Mouse (Mus musculus): ENCODE measurements around the gene Pex11b. TPM values are rescaled to one million over a fixed set of nuclear protein-coding genes. Genes with fewer than 3 reads are reported as not detected.
A peak's percentile ranks its signal among the peaks of the same experiment; 100 is the strongest.

The Pex11b gene
- 10 to 100 TPM; 49.2 to 49.7 TPM for total RNA-seq (2021)
- long read RNA-seq, experiment 1, transcript Pex11b-206 (4 exons, 1,017 nt), result minor isoform, 8 of 92 reads
- long read RNA-seq, experiment 1, transcript Pex11b-201 (5 exons, 1,122 nt), result minor isoform, 6 of 92 reads
- long read RNA-seq, experiment 1, transcript Pex11b-202 (4 exons, 2,424 nt), result major isoform, 61 of 92 reads
- long read RNA-seq, experiment 1, partial matches to known transcripts, result 12 of 92 reads
- long read RNA-seq, experiment 1, other reads (novel, unspliced or antisense), result 3 of 92 reads
- long read RNA-seq, experiment 2, transcript Pex11b-201 (5 exons, 1,122 nt), result minor isoform, 6 of 70 reads
- long read RNA-seq, experiment 2, transcript Pex11b-202 (4 exons, 2,424 nt), result major isoform, 48 of 70 reads
- long read RNA-seq, experiment 2, partial matches to known transcripts, result 9 of 70 reads
- long read RNA-seq, experiment 2, other reads (novel, unspliced or antisense), result 2 of 70 reads

DNA sequence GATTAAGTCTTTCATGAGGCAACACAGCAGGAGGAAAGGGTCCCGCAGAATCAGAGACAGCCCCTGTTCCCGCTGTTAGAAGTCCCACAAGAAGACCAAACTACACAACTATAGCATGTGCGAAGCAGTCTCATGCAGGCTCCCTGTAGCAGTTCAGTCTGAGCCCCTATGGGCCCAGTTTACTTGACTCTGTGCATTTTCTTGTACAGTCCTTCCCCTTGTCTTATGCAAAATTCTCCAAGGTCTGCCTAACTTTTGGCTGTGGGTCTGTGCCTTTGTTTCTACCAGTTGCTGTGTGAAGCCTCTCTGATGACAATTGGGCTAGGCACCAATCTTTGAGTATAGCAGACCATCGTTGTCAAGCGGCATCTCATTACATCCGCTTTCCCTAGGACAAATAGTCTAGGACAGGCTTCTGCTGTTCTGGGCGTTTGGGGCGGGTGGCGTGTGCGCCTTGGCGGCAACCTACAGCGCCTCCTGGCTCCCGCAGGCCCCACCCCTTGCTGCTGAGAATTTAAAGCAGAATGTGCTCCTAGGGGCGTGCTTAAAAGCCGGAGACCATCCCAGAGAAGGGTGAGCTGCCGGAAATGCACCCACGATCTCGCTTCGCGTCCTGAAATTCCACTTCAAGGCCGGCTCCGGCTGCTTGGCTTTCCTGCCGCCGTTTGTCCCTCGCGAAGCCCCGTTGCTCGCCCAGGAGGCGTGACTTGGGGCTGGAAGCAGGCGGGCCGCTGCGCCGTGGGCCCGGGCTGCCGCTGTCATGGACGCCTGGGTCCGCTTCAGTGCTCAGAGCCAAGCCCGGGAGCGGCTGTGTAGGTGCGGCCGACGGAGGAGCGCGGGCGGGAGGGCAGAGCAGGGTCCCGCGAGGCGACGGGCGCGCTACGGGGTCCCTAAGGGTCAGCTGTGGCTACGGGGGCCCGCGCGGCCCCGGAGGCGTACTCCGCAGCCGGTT is at the start of gene Pex11b, which contains the start of gene Gm42957:
Gene Pex11b, plus strand, starts transcription at position 449 of the 952 bp plus-strand sequence.
Gene Gm42957, plus strand, starts transcription at position 547 of the 952 bp plus-strand sequence.
- intact Hi-C loops (cut with DNase I), result loop anchor here (5.0 kb wide), 1 partner anchor 88 kb away; no protein-coding TSS in a partner anchor
- peak; percentile 72 to 89 for DNase-seq (ENCODE audit: low spot score in 2 of 2)

DNA sequence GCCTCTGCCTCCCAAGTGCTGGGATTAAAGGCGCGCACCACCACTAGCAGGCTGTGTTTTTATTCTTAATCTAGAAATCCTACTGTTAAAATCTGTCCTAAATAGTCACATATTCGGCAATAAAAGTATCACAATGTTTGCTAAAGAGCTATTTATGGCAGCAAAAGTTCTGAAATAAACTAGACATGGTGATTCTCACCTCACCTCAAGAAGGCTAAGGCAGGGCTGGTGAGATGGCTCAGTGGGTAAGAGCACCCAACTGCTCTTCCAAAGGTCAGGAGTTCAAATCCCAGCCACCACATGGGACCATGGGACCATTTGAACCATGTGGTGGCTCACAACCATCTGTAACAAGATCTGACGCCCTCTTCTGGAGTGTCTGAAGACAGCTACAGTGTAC is 44.5 kb upstream of the Pex11b start:
- no peak for DNase-seq (ENCODE audit: low spot score in 2 of 2)
- intact Hi-C loops (cut with DNase I), result no loop called here

DNA sequence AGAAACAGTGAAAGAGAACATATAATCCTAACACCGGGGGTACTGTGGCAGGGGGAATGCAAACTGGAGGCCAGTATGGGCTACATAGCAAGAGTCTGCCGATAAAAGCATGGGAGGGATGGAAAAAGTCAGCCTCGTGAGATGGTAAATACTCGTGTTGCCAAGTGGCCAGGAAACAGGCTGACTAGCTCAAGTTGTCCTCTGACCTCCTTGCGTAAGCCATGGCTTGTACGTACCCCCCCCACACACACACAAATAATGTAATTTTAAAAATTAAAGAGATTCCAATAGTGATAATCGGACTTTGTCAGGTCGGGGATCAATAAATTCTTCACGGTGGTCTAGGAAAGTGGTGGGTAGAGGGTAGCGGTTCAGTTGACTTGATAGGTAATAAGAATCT is 41.8 kb upstream of the Pex11b start:
- intact Hi-C loops (cut with DNase I), result no loop called here
- no peak for DNase-seq (ENCODE audit: low spot score in 2 of 2)

DNA sequence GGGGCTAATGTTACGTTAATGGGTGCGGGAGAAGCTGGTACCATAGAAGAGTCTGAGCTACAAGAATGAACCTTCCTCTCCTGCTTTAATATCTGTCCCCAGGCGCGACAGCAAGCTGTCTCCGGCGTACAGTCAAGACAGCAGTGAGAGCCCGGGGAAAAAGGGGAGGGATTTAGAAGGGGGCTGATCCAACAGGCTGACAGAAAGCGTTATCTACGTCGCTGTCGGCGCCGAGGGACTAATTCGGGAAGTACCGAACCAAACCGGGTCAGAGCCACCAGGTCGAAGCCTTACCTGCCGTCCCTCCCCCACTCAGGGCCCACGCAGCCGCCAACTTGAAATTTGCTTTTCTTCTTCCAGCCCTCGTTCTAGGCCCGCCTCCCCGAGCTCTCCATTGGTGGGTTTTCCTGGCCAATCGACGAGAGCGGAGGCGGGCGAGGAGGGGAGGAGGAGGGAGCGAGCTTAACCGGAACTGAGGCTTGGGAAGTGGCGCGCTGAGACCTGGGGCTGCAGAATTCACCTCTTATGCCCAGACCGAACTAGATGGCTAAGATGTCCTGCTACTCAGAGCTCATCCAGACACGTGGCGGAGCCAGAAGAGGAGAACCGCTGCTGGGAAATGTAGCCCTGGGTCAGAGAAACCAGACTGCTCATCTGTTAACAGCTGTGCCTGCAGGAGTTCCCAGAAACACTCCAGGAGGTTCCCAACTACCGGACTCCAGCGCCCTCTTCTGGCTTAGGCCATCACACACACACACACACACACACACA is 41.2 kb upstream of the Pex11b start, which contains the start of gene Polr3gl:
Gene Polr3gl, minus strand, starts transcription at position 392 of the 771 bp plus-strand sequence.
- intact Hi-C loops (cut with DNase I), result no loop called here
- DNase-seq (ENCODE audit: low spot score in 2 of 2), result peak; percentile 93 to 95

DNA sequence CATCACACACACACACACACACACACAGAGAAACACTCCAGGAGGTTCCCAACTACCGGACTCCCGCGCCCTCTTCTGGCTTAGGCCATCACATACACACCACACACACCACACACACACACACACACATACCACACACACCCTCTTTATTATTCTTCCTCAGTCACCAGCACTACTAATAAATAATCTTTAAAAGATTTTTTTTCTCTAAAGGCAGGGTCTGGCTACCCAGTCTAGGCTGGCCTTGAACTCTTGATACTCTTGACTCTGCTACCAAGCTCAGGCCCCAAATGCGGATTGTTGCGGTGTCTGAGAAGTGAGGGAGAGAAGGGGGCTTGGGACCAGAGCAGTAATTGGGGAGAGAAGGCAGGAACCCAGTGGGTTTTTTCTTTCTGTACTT is 40.3 kb upstream of the Pex11b start:
- DNase-seq (ENCODE audit: low spot score in 2 of 2), result no peak
- intact Hi-C loops (cut with DNase I), result no loop called here

DNA sequence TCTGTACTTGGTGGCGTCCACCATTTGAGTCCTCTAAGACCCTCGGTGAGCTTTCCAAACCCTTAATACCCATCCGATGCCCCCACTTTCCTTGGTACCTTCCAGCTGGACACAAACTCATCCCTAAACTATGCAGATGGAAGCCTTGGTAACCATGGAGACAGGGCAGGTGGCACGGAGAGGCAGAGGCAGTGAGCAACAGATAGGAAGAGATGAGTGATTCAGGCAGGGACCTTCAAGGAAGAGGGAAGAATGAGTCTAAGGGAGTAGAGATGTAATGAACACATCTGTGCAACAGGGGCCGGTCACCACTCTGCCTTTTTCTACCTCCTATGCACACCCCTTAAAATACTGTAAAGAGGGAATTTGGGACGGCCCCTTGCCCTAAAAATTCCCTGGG is 39.5 kb upstream of the Pex11b start:
- intact Hi-C loops (cut with DNase I), result no loop called here
- DNase-seq (ENCODE audit: low spot score in 2 of 2), result peak; percentile 54 to 81

DNA sequence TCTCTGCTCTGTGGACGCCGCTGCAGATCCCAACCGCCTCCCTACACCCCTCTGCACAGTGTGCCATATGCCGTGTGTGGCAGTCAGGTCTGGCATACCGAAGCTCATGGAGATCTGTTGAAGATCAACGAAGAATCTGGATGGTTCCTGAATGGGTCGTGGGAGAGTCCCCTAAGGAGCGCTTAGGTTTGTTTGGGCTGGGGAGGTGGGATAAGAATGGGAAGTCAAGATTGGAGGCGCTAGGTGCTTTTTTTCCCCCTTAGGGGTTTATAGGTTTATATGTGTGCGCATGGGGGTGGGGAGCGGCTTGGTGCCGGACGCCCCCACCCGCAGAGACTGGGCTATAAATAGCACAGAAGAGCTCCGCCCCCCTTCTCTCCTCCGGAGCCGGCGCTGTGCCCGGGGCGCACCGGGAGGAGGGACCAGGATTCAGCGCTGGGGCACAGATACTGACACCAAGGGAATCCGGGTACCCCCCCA is 38.9 kb upstream of the Pex11b start, which contains the start of gene Ankrd34a:
Gene Ankrd34a, plus strand, starts transcription at position 409 of the 480 bp plus-strand sequence.
- intact Hi-C loops (cut with DNase I), result no loop called here
- peak; percentile 76 to 86 for DNase-seq (ENCODE audit: low spot score in 2 of 2)

DNA sequence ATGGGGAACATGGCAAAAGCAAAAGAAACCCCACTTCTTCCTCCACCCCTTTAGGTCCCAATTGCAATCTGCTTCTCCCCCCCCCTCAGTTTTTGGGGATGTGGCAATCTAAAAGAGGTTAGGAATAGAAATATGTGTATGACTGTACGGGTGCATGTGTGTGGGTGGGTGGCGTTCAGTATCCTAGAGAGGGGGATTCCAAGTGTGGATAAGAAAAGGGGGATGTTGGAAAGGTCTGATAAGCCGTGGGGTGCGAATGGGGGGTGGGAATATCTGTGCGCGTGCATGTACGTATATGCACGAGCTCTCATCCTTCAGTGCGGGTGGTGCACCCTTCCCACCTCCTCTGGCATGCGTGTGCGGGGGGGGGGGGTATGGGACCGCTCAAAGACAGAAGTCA is 38.3 kb upstream of the Pex11b start:
- intact Hi-C loops (cut with DNase I), result no loop called here
- peak; percentile 51 to 81 for DNase-seq (ENCODE audit: low spot score in 2 of 2)

DNA sequence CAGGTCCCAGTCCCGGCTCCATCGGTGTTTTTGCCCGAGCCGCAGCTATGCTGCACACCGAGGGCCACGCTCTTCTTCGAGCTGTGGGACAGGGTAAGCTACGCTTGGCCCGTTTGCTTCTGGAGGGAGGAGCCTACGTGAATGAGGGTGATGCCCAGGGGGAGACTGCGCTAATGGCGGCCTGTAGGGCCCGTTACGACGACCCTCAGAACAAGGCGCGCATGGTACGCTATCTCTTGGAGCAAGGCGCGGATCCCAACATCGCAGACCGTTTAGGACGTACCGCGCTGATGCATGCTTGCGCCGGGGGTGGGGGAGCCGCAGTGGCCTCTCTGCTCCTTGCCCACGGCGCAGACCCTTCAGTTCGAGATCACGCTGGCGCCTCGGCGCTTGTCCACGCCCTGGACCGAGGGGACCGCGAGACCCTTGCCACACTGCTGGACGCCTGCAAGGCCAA is 37.7 kb upstream of the Pex11b start:
- intact Hi-C loops (cut with DNase I), result no loop called here
- peak; percentile 41 to 63 for DNase-seq (ENCODE audit: low spot score in 2 of 2)

DNA sequence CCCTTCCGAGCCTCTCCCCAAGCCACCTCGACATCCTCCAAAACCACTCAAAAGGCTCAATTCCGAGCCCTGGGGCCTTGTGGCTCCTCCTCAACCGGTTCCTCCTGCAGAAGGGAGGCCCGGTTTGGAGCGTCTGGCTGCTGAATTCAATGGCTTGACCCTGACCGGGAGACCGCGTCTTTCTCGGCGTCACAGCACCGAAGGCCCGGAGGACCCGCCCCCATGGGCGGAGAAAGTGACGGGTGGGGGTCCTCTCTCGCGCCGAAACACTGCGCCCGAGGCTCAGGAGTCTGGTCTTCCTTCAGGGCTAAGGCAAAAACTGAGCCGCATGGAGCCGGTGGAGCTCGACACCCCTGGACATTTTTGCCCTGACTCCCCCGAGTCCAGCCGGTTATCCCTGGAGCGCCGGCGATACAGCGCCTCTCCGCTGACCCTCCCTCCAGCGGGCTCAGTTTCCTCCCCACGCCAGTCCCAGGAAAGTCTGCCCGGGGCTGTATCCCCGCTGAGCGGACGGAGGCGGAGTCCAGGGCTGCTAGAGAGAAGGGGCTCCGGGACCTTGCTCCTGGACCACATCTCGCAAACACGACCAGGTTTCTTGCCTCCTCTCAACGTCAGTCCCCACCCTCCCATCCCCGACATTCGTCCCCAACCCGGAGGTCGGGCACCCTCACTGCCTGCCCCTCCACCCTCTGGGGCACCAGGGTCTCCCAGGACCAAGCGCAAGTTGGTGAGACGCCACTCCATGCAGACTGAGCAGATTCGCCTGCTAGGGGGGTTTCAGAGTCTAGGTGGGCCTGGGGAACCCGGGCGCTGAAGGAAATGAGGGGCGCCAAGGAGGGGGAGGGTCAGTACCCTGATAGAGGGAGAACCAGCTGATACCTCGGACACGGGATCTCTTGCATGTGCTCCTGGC is 36.8 kb upstream of the Pex11b start:
- intact Hi-C loops (cut with DNase I), result no loop called here
- peak; percentile 46 to 67 for DNase-seq (ENCODE audit: low spot score in 2 of 2)

DNA sequence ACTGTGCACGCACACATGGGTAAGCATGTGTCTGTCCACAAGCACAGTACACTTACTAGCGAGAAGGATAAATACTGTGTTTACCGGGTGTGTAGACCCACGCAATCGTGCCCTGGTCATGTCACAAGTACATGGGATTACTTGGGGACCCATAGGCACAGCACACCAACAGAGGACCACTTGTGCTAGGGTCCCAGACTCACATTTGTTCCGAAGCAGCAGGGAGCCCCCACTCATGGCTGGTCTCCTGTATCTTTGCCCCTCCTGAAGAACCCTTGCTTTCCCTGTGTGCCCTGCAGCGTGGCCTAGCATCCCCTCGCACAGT is 36.1 kb upstream of the Pex11b start:
- intact Hi-C loops (cut with DNase I), result no loop called here

DNA sequence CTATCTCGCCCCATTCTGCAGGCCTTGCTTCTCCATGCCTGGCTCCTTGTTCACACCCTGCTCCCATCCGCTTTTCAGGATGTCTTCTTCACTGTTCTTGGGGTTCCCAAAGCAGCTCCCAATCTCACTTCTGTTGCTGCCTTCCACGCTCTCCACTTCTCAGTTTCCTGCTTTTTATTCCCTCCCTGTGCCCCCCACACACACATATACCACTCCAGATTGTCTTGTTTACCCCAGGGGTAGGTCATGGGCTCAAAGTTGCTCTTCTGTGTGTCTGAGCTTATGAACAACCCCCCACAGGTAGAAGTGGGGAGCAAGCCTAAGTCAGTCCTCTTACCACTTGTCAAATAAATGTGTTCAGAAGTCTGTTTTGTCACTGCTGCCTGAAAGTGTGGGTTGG is 35.8 kb upstream of the Pex11b start:
- no peak for DNase-seq (ENCODE audit: low spot score in 2 of 2)
- intact Hi-C loops (cut with DNase I), result no loop called here

More for the DNA sequence above, 36.1 kb upstream of the Pex11b start:
- DNase-seq (ENCODE audit: low spot score in 2 of 2), result no peak

DNA sequence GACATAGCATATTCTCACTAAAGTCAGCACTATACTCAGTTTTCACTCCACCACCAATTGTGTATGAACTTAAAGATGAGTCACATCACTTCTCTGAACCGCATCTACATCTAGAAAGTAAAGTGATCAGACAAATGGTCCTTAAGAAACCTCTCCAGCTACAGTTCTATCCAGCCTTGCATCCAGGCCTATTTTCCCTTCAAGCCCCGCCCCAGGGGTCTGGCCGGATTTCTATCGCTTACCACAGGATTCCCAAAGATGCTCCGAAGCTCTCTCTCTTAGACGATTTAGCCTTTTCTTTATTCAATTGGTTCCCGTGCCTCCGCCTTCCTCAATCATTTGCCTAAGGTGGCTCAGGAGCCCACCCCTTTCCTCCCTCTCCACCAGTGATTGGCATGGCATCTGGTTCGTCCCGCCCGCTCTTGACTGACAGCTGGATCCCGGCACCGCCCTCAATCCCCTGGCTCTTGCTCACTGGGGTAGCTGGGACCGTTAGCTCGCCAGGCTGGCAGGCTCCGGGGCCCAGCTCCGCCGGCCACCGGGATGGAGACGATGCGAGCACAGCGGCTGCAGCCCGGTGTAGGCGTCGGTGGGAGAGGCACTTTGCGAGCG is 34.4 kb upstream of the Pex11b start, which contains the start of gene Lix1l:
Gene Lix1l, plus strand, starts transcription at position 511 of the 612 bp plus-strand sequence.
- peak; percentile 93 to 95 for DNase-seq (ENCODE audit: low spot score in 2 of 2)
- intact Hi-C loops (cut with DNase I), result loop anchor here (2.0 kb wide), 1 partner anchor 30 kb away; no protein-coding TSS in a partner anchor

DNA sequence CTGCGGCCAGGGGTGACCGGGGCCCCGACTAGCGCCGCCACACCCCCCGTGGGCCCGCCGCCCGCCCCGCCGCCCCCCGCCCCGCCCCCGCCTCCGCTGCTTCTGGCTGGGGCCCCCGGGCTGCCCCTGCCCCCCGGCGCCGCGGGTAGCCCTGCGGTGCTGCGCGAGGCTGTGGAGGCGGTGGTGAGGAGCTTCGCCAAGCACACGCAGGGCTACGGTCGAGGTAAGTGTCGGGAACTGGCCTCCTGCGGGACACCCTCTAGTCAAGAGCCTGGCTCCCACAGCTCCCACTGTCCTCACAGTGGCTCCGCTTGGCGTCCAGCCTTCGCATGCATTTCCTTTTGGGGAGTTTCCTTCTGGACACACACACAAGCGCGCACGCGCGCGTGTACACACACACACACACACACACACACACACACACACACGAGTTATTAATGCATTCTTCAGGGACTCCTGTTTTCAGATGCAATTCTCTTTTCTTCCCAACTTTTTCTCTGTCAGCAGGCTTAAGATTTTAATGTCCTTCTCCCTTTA is 33.9 kb upstream of the Pex11b start:
- intact Hi-C loops (cut with DNase I), result loop anchor here (2.0 kb wide), 1 partner anchor 29 kb away; no protein-coding TSS in a partner anchor
- DNase-seq (ENCODE audit: low spot score in 2 of 2), result peak; percentile 62 to 66

DNA sequence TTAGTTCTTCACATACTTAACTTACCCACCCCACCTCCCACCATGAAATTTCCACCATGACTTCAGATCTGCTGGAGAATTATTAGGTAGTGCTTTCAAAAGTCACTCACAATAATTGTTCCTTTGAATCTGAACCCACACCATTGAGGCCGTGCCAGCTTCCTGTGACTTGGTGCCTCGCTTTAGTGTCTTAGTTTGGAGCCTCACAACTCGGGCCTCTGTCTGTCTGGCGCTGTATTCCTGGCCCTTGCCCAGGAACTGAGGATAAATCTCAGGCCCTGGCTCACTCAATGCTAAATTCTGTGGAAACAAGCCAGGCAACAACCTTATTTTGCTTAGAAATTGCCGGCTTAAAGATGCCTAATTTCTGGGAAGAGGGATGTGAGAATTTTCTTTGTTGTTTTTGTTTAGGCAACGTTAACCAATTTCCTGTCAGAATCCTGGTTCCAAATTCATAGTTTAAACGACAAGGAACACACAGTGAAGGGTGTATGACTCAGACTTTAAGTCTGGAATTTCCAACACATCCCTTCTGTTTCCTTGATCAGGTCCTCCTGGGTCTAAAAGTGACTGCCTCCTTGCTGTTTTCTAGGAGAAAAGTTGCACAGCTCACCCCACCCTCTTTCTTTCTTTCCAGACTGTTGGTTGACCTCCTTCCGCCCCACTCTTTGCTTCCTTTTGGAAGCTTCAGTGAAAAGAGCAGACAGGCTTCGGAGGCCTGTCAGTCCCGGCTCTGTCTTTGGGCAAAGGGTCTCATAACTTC is 33.1 kb upstream of the Pex11b start:
- intact Hi-C loops (cut with DNase I), result loop anchor here (2.0 kb wide), 1 partner anchor 29 kb away; no protein-coding TSS in a partner anchor
- no peak for DNase-seq (ENCODE audit: low spot score in 2 of 2)

DNA sequence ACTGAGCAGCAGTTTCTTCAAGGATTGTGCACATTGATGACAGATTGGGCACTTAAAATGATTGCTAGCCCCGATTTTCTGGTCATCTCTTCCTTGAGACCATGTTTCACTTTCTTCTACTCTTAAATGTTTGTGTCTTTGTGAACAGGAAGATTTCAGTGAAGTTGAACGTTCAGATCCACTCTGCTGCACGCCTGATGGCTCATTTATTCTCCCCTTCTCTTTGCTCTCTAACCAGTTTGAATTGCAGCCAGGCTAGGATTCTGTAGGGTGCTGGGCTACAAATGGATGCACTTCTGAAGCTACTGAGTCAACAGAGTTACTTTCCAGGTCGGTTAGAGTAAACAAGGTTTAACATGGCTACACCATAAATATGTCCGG is 32.5 kb upstream of the Pex11b start:
- no peak for DNase-seq (ENCODE audit: low spot score in 2 of 2)
- intact Hi-C loops (cut with DNase I), result no loop called here
